Mouse (Mus musculus) embryonic fibroblast, embryonic 13.5 days (primary cell): Measurements from ENCODE around the gene Haus7.

Experiments used
- CTCF ChIP-seq: IDR thresholded peaks from 2 replicates; pipeline ENCODE4 v1.5.1; 2011; ENCODE audit warnings: mild to moderate bottlenecking, control low read depth, low read length, moderate library complexity, borderline replicate concordance; ENCODE audit not compliant: insufficient read depth
- POLR2A ChIP-seq: IDR thresholded peaks from 2 replicates; pipeline ENCODE4 v1.6.1; 2011; ENCODE audit warnings: low read depth, mild to moderate bottlenecking, control low read depth, low read length, moderate library complexity

- TF ChIP-seq POLR2A (no peak), CTCF (no peak)
Observed at GRCm38 (mm10) chrX:73479656-73480055, 20.8 kb upstream of the Haus7 start.
